Mouse (Mus musculus) common myeloid progenitor, adult 5-6 weeks (primary cell): Measurements from ENCODE around the gene Tfap4. TPM values are rescaled to one million over a fixed set of nuclear protein-coding genes. Genes with fewer than 3 reads are reported as not detected.

Experiments
- total RNA-seq: library from RNA; stranded (forward); fragments of 200-1000, 187-1606 nt; gene quantifications from 2 replicates; pipeline ENCODE4 v1.2.3, GENCODE M21; 2017

Tfap4 gene
- total RNA-seq, 1 experiment from 2014 or later = 60.7 TPM

Other genes with a start within 250 kb of the Tfap4 start
- 7.0 and 11.6 TPM in 2 replicates for gene Adcy9, start 139.4 kb downstream of the Tfap4 start, total RNA-seq
- 14.1 and 23.1 TPM in 2 replicates for gene Srl, start 18.0 kb downstream of the Tfap4 start, total RNA-seq
- gene Glis2, start 34.9 kb upstream of the Tfap4 start, total RNA-seq = 2.9 and 5.8 TPM in 2 replicates
- 8.3 and 11.1 TPM in 2 replicates for gene Pam16, start 65.1 kb upstream of the Tfap4 start, total RNA-seq
- gene Vasn, start 80.1 kb upstream of the Tfap4 start, total RNA-seq = 0.10 and 0.46 TPM in 2 replicates
- gene Dnaja3, start 80.1 kb upstream of the Tfap4 start, total RNA-seq = 55.8 and 68.1 TPM in 2 replicates
- gene Coro7, start 119.9 kb upstream of the Tfap4 start, total RNA-seq = 22.7 and 35.4 TPM in 2 replicates
- gene Nmral1, start 159.5 kb upstream of the Tfap4 start, total RNA-seq = 82.2 and 90.3 TPM in 2 replicates
- gene Hmox2, start 166.5 kb upstream of the Tfap4 start, total RNA-seq = 68.8 and 74.6 TPM in 2 replicates
- gene Cdip1, start 230.4 kb upstream of the Tfap4 start, total RNA-seq = 16.2 and 17.2 TPM in 2 replicates